ENCODE assay signal across 8 mouse cellular contexts in genomic region chr6:49262421-49262820, GRCm38 (mm10). TPM values are rescaled to one million over a fixed set of nuclear protein-coding genes. Genes with fewer than 3 reads are reported as not detected.
A peak's percentile ranks its signal among the peaks of the same experiment; 100 is the strongest.
DNase-seq lines count a peak whose midpoint lies in the region; ATAC-seq and TF ChIP-seq lines count a peak whose summit lies in the region.

No protein-coding gene starts in this region.

- no peak for TF ChIP-seq CTCF in lung, adult 2 months (IDR thresholded peaks at IDR 0.05; ENCODE audit: insufficient read depth, low read length)
- no peak for TF ChIP-seq CTCF in embryonic fibroblast, embryonic 13.5 days (IDR thresholded peaks at IDR 0.05; ENCODE audit: borderline replicate concordance, insufficient read depth, low read length)

- no peak for ATAC-seq in intestine, embryonic 16.5 days

- DNase-seq in lung, adult 2 months, result no peak
- DNase-seq in lung, postnatal 25 days (ENCODE audit: low spot score), result no peak
- DNase-seq in mesoderm, embryonic 11.5 days (ENCODE audit: low read depth, low spot score), result peak; percentile 60
- no peak for DNase-seq in layer of hippocampus, postnatal 36 days
- DNase-seq in cerebellum, adult 11-12 months, result no peak
- DNase-seq in spleen, postnatal 4 days (ENCODE audit: low spot score in 2 of 2), result no peak

- peak overlapping the region; percentile 87 for H3K4me3 ChIP-seq in lung, adult 2 months (replicated peaks; ENCODE audit: extremely low read depth, low read depth, low read length)
- peak overlapping the region; percentile 90 for H3K4me3 ChIP-seq in embryonic fibroblast, embryonic 13.5 days (ENCODE audit: insufficient read depth, low read length)
- H3K4me3 ChIP-seq in intestine, embryonic 16.5 days (ENCODE audit: low read length), result peak overlapping the region; percentile 100

- WGBS in lung, adult 2 months, result 1% methylated on average over 9 of the region's 9 CpGs
- WGBS in intestine, embryonic 16.5 days, result under 1% methylated on average over 9 of the region's 9 CpGs

- H3K27ac ChIP-seq in embryonic fibroblast, embryonic 13.5 days (ENCODE audit: insufficient read depth, low read length), result no peak overlapping the region
- no peak overlapping the region for H3K27ac ChIP-seq in intestine, embryonic 16.5 days (ENCODE audit: low read length)

- peaks cover 14% of the 10 kb centered on the region for H3K4me1 ChIP-seq in lung, adult 2 months (ENCODE audit: control insufficient read depth, insufficient read depth, low read length)
- H3K4me1 ChIP-seq in embryonic fibroblast, embryonic 13.5 days (ENCODE audit: control insufficient read depth, insufficient read depth, low read length), result peaks cover 3% of the 10 kb centered on the region
- H3K4me1 ChIP-seq in intestine, embryonic 16.5 days (ENCODE audit: control insufficient read depth, insufficient read depth, low read length), result peaks cover 19% of the 10 kb centered on the region

- no peaks in the 10 kb centered on the region for H3K36me3 ChIP-seq in intestine, embryonic 16.5 days (ENCODE audit: control insufficient read depth, insufficient read depth, low read length)

- no peak for TF ChIP-seq POLR2A in lung, adult 2 months (IDR thresholded peaks at IDR 0.05; ENCODE audit: borderline replicate concordance, extremely low read depth, low read depth, low read length)
- no peak for TF ChIP-seq POLR2A in embryonic fibroblast, embryonic 13.5 days (IDR thresholded peaks at IDR 0.05; ENCODE audit: low read depth, low read length)

- no peaks in the 10 kb centered on the region for H3K9me3 ChIP-seq in intestine, embryonic 16.5 days (ENCODE audit: control insufficient read depth, low read length)

- H3K27me3 ChIP-seq in intestine, embryonic 16.5 days (replicated peaks; ENCODE audit: control insufficient read depth, insufficient read depth, low read length), result no peaks in the 10 kb centered on the region

- H3K9ac ChIP-seq in intestine, embryonic 16.5 days (ENCODE audit: low read depth, low read length), result peak overlapping the region; percentile 100

- H3K4me2 ChIP-seq in intestine, embryonic 16.5 days (ENCODE audit: low read depth, low read length), result peak overlapping the region; percentile 73

RNA-seq across cellular contexts. Expression of gene Tra2a, which starts 1.4 kb away (rescaled TPM):
- 30.8 and 41.0 TPM in 2 replicates for polyA plus RNA-seq in lung, adult 2 months (2012; rRNA removed)
- 154 and 162 TPM in 2 replicates for polyA plus RNA-seq in embryonic fibroblast, embryonic 13.5 days (2011; ENCODE audit: insufficient read length, low read depth, missing spikeins)
- polyA plus RNA-seq in intestine, embryonic 16.5 days (2015; fragmentation: Nextera tagmentation; extraction: Ambion mirVana), result 68.7 and 71.3 TPM in 2 replicates
- total RNA-seq in layer of hippocampus, postnatal 36 days (2021), result 100 to 1,000 TPM in 1 of 2 experiments, 10 to 100 TPM in 1; 92.3 to 105 TPM

RNA-seq across cellular contexts. Expression of gene Igf2bp3, which starts 47.7 kb away (rescaled TPM):
- 0.03 and 0.07 TPM in 2 replicates for polyA plus RNA-seq in lung, adult 2 months (2012; rRNA removed)
- 31.1 and 33.8 TPM in 2 replicates for polyA plus RNA-seq in embryonic fibroblast, embryonic 13.5 days (2011; ENCODE audit: insufficient read length, low read depth, missing spikeins)
- polyA plus RNA-seq in intestine, embryonic 16.5 days (2015; fragmentation: Nextera tagmentation; extraction: Ambion mirVana), result 78.7 and 81.9 TPM in 2 replicates
- not detected for total RNA-seq in layer of hippocampus, postnatal 36 days (2021)

RNA-seq across cellular contexts. Expression of gene Ccdc126, which starts 56.7 kb away (rescaled TPM):
- 5.0 and 5.7 TPM in 2 replicates for polyA plus RNA-seq in lung, adult 2 months (2012; rRNA removed)
- polyA plus RNA-seq in embryonic fibroblast, embryonic 13.5 days (2011; ENCODE audit: insufficient read length, low read depth, missing spikeins), result 8.4 and 9.5 TPM in 2 replicates
- polyA plus RNA-seq in intestine, embryonic 16.5 days (2015; fragmentation: Nextera tagmentation; extraction: Ambion mirVana), result 10.4 and 10.9 TPM in 2 replicates
- 10 to 100 TPM; 10.4 to 12.6 TPM for total RNA-seq in layer of hippocampus, postnatal 36 days (2021)

Comparison
In these comparisons a context has a peak if more than half of its experiments do, and no peak if none do; other contexts are left out.
1. RNA of gene Igf2bp3, which starts 47.7 kb away (polyA plus RNA-seq): 78.7 to 81.9 TPM in intestine, embryonic 16.5 days and 31.1 to 33.8 TPM in embryonic fibroblast, embryonic 13.5 days; 0.03 to 0.07 TPM in lung, adult 2 months; every median in the first group is over 10 times any median in the second.
2. Peak in every context shown above with its lines, with median percentiles within 50 percentile points of each other: H3K4me3 ChIP-seq.